Comparison of ENCODE assay signal across 8 mouse cellular contexts in the genomic region with DNA sequence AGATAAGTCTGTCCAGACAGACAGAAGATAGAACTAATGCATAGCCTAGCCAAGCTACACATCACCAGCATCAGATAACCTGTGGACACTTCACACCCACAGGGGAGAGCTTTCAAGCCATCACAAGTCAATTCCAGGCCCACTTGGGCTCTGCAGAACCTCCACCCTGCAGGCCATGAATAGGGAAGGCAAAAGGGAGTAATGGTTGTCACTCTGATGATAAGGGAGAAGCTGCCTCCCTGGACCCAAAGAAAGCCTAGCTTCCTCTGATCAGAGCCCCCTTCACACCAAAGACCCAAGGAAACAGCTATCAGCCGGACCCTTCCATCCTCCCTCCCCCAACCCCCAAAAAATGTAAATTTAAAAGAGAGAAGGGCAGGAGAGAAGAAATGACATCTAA. TPM values are rescaled to one million over a fixed set of nuclear protein-coding genes. Genes with fewer than 3 reads are reported as not detected.
DNase-seq lines count a peak whose midpoint lies in the region; ATAC-seq and TF ChIP-seq lines count a peak whose summit lies in the region.

No protein-coding gene starts in this region.

- peak overlapping the region; percentile 80 for H3K4me3 ChIP-seq in liver, adult 2 months (ENCODE audit: insufficient read depth, low read depth, low read length)
- peak overlapping the region; percentile 83 for H3K4me3 ChIP-seq in embryonic facial prominence, embryonic 13.5 days
- peak overlapping the region; percentile 90 for H3K4me3 ChIP-seq in hindbrain, embryonic 15.5 days
- peak overlapping the region; percentile 72 for H3K4me3 ChIP-seq in midbrain, embryonic 15.5 days

- H3K27ac ChIP-seq in liver, adult 2 months (replicated peaks; ENCODE audit: insufficient read depth, low read depth, low read length), result peak overlapping the region; percentile 52
- no peak overlapping the region for H3K27ac ChIP-seq in embryonic facial prominence, embryonic 13.5 days
- no peak overlapping the region for H3K27ac ChIP-seq in hindbrain, embryonic 15.5 days (replicated peaks)
- no peak overlapping the region for H3K27ac ChIP-seq in midbrain, embryonic 15.5 days

- DNase-seq in liver, adult 2 months (ENCODE audit: extremely low read depth, low read depth, low spot score), result no peak
- DNase-seq in liver, result no peak
- DNase-seq in adrenal gland, postnatal 25 days, result no peak
- DNase-seq in spleen, postnatal 36 days (ENCODE audit: low spot score in 2 of 2), result no peak
- DNase-seq in adipocyte (ENCODE audit: low spot score), result no peak

- TF ChIP-seq POLR2A in liver, adult 2 months (IDR thresholded peaks at IDR 0.05; ENCODE audit: extremely low read depth, insufficient read depth, low read length), result no peak

- no peak for TF ChIP-seq CTCF in liver, adult 2 months (IDR thresholded peaks at IDR 0.05; ENCODE audit: low read depth, low read length)

- no peak for ATAC-seq in embryonic facial prominence, embryonic 13.5 days (ENCODE audit: insufficient number of reproducible peaks, insufficient read depth, low FRiP score, low TSS enrichment, low read depth)
- ATAC-seq in hindbrain, embryonic 15.5 days (ENCODE audit: low FRiP score, low read depth), result no peak
- ATAC-seq in midbrain, embryonic 15.5 days (replicated peaks), result no peak

- H3K9me3 ChIP-seq in embryonic facial prominence, embryonic 13.5 days, result no peaks in the 10 kb centered on the region
- no peaks in the 10 kb centered on the region for H3K9me3 ChIP-seq in hindbrain, embryonic 15.5 days
- H3K9me3 ChIP-seq in midbrain, embryonic 15.5 days, result no peaks in the 10 kb centered on the region

- H3K36me3 ChIP-seq in liver, adult 2 months (ENCODE audit: control insufficient read depth, insufficient read depth, low read length), result no peaks in the 10 kb centered on the region
- H3K36me3 ChIP-seq in embryonic facial prominence, embryonic 13.5 days, result no peaks in the 10 kb centered on the region
- H3K36me3 ChIP-seq in hindbrain, embryonic 15.5 days, result no peaks in the 10 kb centered on the region
- no peaks in the 10 kb centered on the region for H3K36me3 ChIP-seq in midbrain, embryonic 15.5 days (replicated peaks)

- peak overlapping the region; percentile 63 for H3K9ac ChIP-seq in liver, adult 2 months (ENCODE audit: low read depth, low read length)
- H3K9ac ChIP-seq in embryonic facial prominence, embryonic 13.5 days, result 0 out of 2 replicates have a peak overlapping the region, but pooled peaks have one; percentile 84
- H3K9ac ChIP-seq in hindbrain, embryonic 15.5 days, result peak overlapping the region; percentile 92; the same call in 1 of the 2 replicates
- peak overlapping the region; percentile 83; the same call in 1 of the 2 replicates for H3K9ac ChIP-seq in midbrain, embryonic 15.5 days

- H3K4me1 ChIP-seq in liver, adult 2 months (ENCODE audit: control insufficient read depth, insufficient read depth, low read length), result peaks cover 11% of the 10 kb centered on the region; the same call in 1 of the 2 replicates
- peaks cover 11% of the 10 kb centered on the region; the same call in 1 of the 2 replicates for H3K4me1 ChIP-seq in embryonic facial prominence, embryonic 13.5 days
- H3K4me1 ChIP-seq in hindbrain, embryonic 15.5 days (replicated peaks), result peaks cover 15% of the 10 kb centered on the region
- H3K4me1 ChIP-seq in midbrain, embryonic 15.5 days, result peaks cover 15% of the 10 kb centered on the region

- whole genome bisulfite sequencing in liver, adult 2 months, result 26% methylated on average over 1 of the region's 1 CpGs
- WGBS in embryonic facial prominence, embryonic 13.5 days, result 34% methylated on average over 1 of the region's 1 CpGs
- WGBS in hindbrain, embryonic 15.5 days, result 39% methylated on average over 1 of the region's 1 CpGs
- 4% methylated on average over 1 of the region's 1 CpGs for WGBS in midbrain, embryonic 15.5 days

- H3K4me2 ChIP-seq in embryonic facial prominence, embryonic 13.5 days, result peak overlapping the region; percentile 82
- peak overlapping the region; percentile 59 for H3K4me2 ChIP-seq in hindbrain, embryonic 15.5 days
- peak overlapping the region; percentile 69 for H3K4me2 ChIP-seq in midbrain, embryonic 15.5 days

- H3K27me3 ChIP-seq in liver, adult 2 months (ENCODE audit: control insufficient read depth, insufficient read depth, low read length), result no peaks in the 10 kb centered on the region
- H3K27me3 ChIP-seq in embryonic facial prominence, embryonic 13.5 days, result no peaks in the 10 kb centered on the region
- no peaks in the 10 kb centered on the region for H3K27me3 ChIP-seq in hindbrain, embryonic 15.5 days
- H3K27me3 ChIP-seq in midbrain, embryonic 15.5 days (replicated peaks), result no peaks in the 10 kb centered on the region

- peaks cover 18% of the 10 kb centered on the region; the same call in 1 of the 2 replicates for H3K79me2 ChIP-seq in liver, adult 2 months (ENCODE audit: control insufficient read depth, insufficient read depth, low read length)

RNA-seq across cellular contexts. Expression of gene Ralgapa2, which starts 1.4 kb away (rescaled TPM):
- total RNA-seq in liver, adult 2 months (2014; rRNA removed), result 54.2 and 58.0 TPM in 2 replicates
- 9.4 and 12.4 TPM in 2 replicates for polyA plus RNA-seq in liver, adult 2 months (2012; rRNA removed)
- polyA plus RNA-seq in embryonic facial prominence, embryonic 13.5 days (2015; fragmentation: Nextera tagmentation; extraction: Ambion mirVana), result 8.1 and 8.5 TPM in 2 replicates
- polyA plus RNA-seq in hindbrain, embryonic 15.5 days (2015; fragmentation: Nextera tagmentation; extraction: Ambion mirVana), result 10.1 and 10.9 TPM in 2 replicates
- polyA plus RNA-seq in midbrain, embryonic 15.5 days (2015; fragmentation: Nextera tagmentation; extraction: Ambion mirVana), result 12.8 and 15.1 TPM in 2 replicates
- total RNA-seq in adrenal gland, postnatal 25 days (2021), result 32.3 and 38.0 TPM in 2 replicates
